In the genomic region with DNA sequence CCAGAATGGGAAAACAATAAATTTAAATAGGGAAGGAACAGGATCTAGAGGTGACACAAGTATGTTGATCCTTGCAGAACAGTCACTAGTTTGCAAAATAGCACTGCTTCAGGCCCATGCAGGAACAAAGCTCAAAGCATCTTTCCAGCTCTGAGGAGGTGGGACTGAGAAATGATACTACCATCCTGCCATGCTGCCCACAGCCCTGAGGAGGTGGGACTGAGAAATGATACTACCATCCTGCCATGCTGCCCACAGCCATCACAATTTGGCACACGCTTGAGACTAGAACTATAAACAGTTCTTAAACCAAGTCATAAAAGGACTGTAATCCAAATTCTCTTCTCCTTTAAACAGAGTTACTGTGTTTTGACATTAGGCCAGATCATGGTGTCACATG, we compare ENCODE assay signal across 28 mouse cellular contexts.
DNase-seq lines count a peak whose midpoint lies in the region; ATAC-seq lines count a peak whose summit lies in the region.
"Had no signal": no experiment of that assay in that cellular context is flagged by ENCODE, and none has a peak within 500 bp of the region (broad histone marks: within the 10 kb centered on the region; RNA-seq: fewer than 3 reads in every experiment).

No protein-coding gene starts in this region.

- H3K27ac ChIP-seq in midbrain, embryonic 11.5 days (ENCODE audit: low read depth, low read length) = no peak overlapping the region
- no peak overlapping the region for H3K27ac ChIP-seq in midbrain, embryonic 10.5 days (replicated peaks)
- H3K27ac ChIP-seq: embryonic facial prominence, embryonic 10.5 days; embryonic facial prominence, embryonic 13.5 days; forebrain, embryonic 12.5 days; forebrain, embryonic 15.5 days; heart, adult 2 months; heart, embryonic 10.5 days; heart, embryonic 13.5 days; hindbrain, embryonic 14.5 days; hindbrain, postnatal 0 days had no signal

- H3K36me3 ChIP-seq in midbrain, embryonic 11.5 days (ENCODE audit: control insufficient read depth, insufficient read depth, low read length) = no peaks in the 10 kb centered on the region
- no peaks in the 10 kb centered on the region for H3K36me3 ChIP-seq in midbrain, embryonic 10.5 days
- H3K36me3 ChIP-seq: embryonic facial prominence, embryonic 10.5 days; embryonic facial prominence, embryonic 13.5 days; forebrain, embryonic 12.5 days; forebrain, embryonic 15.5 days; heart, embryonic 10.5 days; heart, embryonic 13.5 days had no signal

- 94% methylated on average over 1 of the region's 1 CpGs for WGBS in midbrain, embryonic 11.5 days
- 93% methylated on average over 1 of the region's 1 CpGs for WGBS in midbrain, embryonic 10.5 days

- no peak overlapping the region for H3K4me3 ChIP-seq in midbrain, embryonic 11.5 days (ENCODE audit: low read depth, low read length)
- H3K4me3 ChIP-seq in midbrain, embryonic 10.5 days = no peak overlapping the region
- H3K4me3 ChIP-seq: embryonic facial prominence, embryonic 10.5 days; embryonic facial prominence, embryonic 13.5 days; erythroblast, embryonic 14.5 days; forebrain, embryonic 12.5 days; forebrain, embryonic 15.5 days; heart, adult 2 months; heart, embryonic 10.5 days; heart, embryonic 13.5 days had no signal

- no peak overlapping the region for H3K4me2 ChIP-seq in midbrain, embryonic 11.5 days
- H3K4me2 ChIP-seq: embryonic facial prominence, embryonic 13.5 days; forebrain, embryonic 12.5 days; forebrain, embryonic 15.5 days; heart, embryonic 13.5 days; hindbrain, embryonic 14.5 days had no signal

- no peaks in the 10 kb centered on the region for H3K4me1 ChIP-seq in midbrain, embryonic 11.5 days (ENCODE audit: control insufficient read depth, insufficient read depth, low read length)
- H3K4me1 ChIP-seq in midbrain, embryonic 10.5 days = peaks cover 17% of the 10 kb centered on the region
- H3K4me1 ChIP-seq: forebrain, embryonic 12.5 days; forebrain, embryonic 15.5 days; heart, embryonic 10.5 days; heart, embryonic 13.5 days had no signal

- peak; percentile 2 to 6 for DNase-seq in left cerebral cortex, adult 18-20 months (ENCODE audit: low spot score in 2 of 2)
- no peak for DNase-seq in left cerebral cortex, adult 11 months (ENCODE audit: low spot score)
- peak; percentile 26 for DNase-seq in midbrain, embryonic 11.5 days (ENCODE audit: low spot score, missing footprints)
- no peak for DNase-seq in midbrain, embryonic 10.5 days (ENCODE audit: low spot score)
- DNase-seq in brain, adult 2 months (ENCODE audit: low read depth, low spot score) = peak; percentile 20
- no peak for DNase-seq in ovary, adult 18-20 months (ENCODE audit: low spot score)
- DNase-seq: adrenal gland, adult 2 months; adrenal gland, postnatal 14 days; cerebellum, adult 11-12 months; cerebellum, adult 8-10 months; cerebellum, postnatal 10 days; cerebellum, postnatal 36 days; embryo, embryonic 11 days; gastrocnemius, postnatal 10 days; gastrocnemius, postnatal 36 days; heart, adult 2 months; heart, postnatal 14 days; heart, postnatal 4 days had no signal

- no peaks in the 10 kb centered on the region for H3K9me3 ChIP-seq in midbrain, embryonic 11.5 days (ENCODE audit: control insufficient read depth, low read length)
- no peaks in the 10 kb centered on the region for H3K9me3 ChIP-seq in midbrain, embryonic 10.5 days (replicated peaks)
- H3K9me3 ChIP-seq: embryonic facial prominence, embryonic 10.5 days; embryonic facial prominence, embryonic 13.5 days; forebrain, embryonic 12.5 days; forebrain, embryonic 15.5 days; heart, embryonic 10.5 days; heart, embryonic 13.5 days had no signal

- H3K9ac ChIP-seq in midbrain, embryonic 11.5 days (ENCODE audit: low read length) = no peak overlapping the region
- H3K9ac ChIP-seq: embryonic facial prominence, embryonic 13.5 days; forebrain, embryonic 12.5 days; forebrain, embryonic 15.5 days; heart, embryonic 13.5 days; hindbrain, embryonic 14.5 days had no signal

- no peak for ATAC-seq in midbrain, embryonic 11.5 days (ENCODE audit: low FRiP score)
- ATAC-seq: CD4-positive, CD25-positive, alpha-beta regulatory T cell, adult 4 months; forebrain, embryonic 15.5 days; hindbrain, postnatal 0 days had no signal

- H3K27me3 ChIP-seq in midbrain, embryonic 11.5 days (ENCODE audit: control insufficient read depth, insufficient read depth, low read length) = no peaks in the 10 kb centered on the region
- H3K27me3 ChIP-seq in midbrain, embryonic 10.5 days (ENCODE audit: low read depth, poor library complexity, severe bottlenecking) = no peaks in the 10 kb centered on the region
- H3K27me3 ChIP-seq: embryonic facial prominence, embryonic 13.5 days; forebrain, embryonic 12.5 days; forebrain, embryonic 15.5 days had no signal

Comparison
In these comparisons a context has a peak if more than half of its experiments do, and no peak if none do; other contexts are left out.
1. DNase-seq: peak in left cerebral cortex, adult 18-20 months (2 of 2), midbrain, embryonic 11.5 days (single experiment) and brain, adult 2 months (single experiment); none in left cerebral cortex, adult 11 months (single experiment), midbrain, embryonic 10.5 days (single experiment) and ovary, adult 18-20 months (single experiment).